Mouse (Mus musculus): ENCODE results near the gene Adora1. TPM values are rescaled to one million over a fixed set of nuclear protein-coding genes. Genes with fewer than 3 reads are reported as not detected.

Adora1 gene
- polyA plus RNA-seq, 1 experiment, result 88.6 TPM

DNA sequence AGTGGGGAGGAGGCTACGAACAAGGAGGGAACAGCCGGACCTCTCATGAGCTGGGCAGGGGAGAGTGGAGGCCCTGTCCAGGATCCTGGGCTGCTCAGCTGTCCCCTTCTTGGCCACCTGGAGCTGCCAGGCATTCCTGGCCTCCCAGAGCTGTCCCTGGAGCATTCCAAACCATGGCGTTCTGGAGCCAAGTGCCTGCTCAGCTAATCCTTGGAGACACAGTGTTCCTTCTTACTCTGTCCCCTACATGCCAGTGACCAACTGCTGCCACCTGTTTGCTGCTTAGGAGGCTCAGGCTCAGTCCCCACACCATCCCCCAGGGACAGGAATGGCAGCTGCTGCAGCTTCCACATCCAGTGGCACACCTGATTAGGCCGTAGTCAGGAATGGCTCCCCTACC is 39.3 kb downstream of the Adora1 start:
- no peak for DNase-seq (ENCODE audit: extremely low spot score in 1 of 2, low spot score in 1 of 2)

DNA sequence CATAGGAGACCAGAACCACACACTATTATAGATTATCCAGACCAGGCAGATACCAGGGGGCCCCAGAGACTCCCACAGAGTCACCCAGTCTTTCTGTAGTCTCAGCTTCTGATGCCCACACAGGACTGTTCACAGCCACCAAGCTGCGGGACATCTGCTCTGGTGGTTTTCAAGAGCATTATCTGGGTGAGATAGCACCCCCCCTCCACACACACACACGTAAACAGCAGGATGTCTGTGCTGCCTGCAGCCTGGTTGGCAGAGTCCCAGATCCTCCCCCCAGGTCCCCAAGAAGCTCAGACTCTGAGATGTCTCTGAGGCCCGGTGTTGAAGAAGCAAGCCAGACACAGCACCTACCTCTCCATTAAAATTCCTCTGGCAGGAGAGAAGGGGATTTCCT is 39.7 kb downstream of the Adora1 start:
- peak in 1 of 2 experiments; percentile 71 for DNase-seq (ENCODE audit: extremely low spot score in 1 of 2, low spot score in 1 of 2)

GRCm38 (mm10) chr1:134195117-134195516 is 40.1 kb downstream of the Adora1 start:
- DNase-seq (ENCODE audit: extremely low spot score in 1 of 2, low spot score in 1 of 2), result no peak

- no peak for DNase-seq (ENCODE audit: extremely low spot score in 1 of 2, low spot score in 1 of 2)
Measured at GRCm38 (mm10) chr1:134194298-134195022, 40.8 kb downstream of the Adora1 start.

GRCm38 (mm10) chr1:134193674-134194197 is 41.5 kb downstream of the Adora1 start:
- DNase-seq (ENCODE audit: extremely low spot score in 1 of 2, low spot score in 1 of 2), result no peak

- DNase-seq (ENCODE audit: extremely low spot score in 1 of 2, low spot score in 1 of 2), result no peak
Measured at GRCm38 (mm10) chr1:134193126-134193525, 42.1 kb downstream of the Adora1 start, which contains the start of gene Mybph. TSS of gene Mybph (plus strand) at chr1:134193448.

GRCm38 (mm10) chr1:134192024-134192423 is 43.2 kb downstream of the Adora1 start:
- no peak for DNase-seq (ENCODE audit: extremely low spot score in 1 of 2, low spot score in 1 of 2)

DNA sequence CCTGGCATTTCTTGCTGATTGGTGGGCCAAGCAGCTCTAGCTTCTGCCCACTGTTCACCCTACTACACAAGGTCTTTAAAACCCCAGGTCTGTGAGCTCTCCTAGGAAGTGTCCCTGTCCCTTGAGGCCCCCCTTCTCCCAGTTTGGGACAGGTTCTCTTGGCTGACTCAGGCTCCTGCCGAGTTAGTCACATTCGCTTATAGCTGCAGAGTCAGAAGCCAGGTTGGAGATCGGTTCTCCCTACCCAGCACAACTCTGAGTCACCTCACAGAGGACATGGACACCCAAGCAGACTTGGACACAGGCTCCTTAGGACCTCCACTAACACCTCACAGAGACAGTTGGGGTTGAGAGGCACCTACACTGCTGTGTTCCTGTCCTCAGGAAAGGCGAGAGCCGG is 44.0 kb downstream of the Adora1 start:
- DNase-seq (ENCODE audit: extremely low spot score in 1 of 2, low spot score in 1 of 2), result no peak

DNA sequence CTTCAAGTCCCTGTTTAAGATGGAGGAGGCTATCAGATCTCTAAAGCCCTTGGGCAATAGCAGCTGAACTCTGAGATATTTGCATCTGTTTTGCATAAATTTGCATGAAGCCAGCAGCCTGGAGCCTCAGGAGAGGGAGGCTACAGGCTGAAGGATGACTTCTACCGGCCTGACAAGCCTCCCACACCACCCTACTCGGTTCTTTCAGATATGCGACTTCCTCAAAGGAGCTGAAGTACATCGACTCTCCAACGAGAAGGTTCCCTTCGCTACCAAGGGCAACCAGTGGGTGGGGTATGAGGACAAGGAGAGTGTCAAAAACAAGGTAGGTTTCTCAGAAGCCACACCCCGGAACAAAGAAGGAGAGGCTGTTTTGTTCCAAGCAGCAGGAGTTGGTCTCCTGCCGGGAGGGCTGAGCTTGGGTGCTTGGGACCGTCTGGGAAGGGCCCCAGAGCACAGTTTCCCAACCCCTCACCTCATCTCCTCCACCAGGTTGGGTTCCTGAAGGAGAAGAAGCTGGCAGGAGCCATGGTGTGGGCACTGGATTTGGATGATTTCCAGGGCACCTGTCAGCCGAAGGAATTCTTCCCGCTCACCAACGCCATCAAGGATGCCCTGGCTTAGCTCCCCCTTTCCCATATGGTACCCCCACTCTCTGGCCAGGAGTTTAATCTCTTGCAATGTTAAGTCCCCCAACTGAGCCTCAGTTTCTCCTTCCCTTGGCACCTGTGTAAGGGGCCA is 46.1 kb downstream of the Adora1 start:
- DNase-seq (ENCODE audit: extremely low spot score in 1 of 2, low spot score in 1 of 2), result peak in 1 of 2 experiments; percentile 68

GRCm38 (mm10) chr1:134188217-134188616 is 47.0 kb downstream of the Adora1 start:
- DNase-seq (ENCODE audit: extremely low spot score in 1 of 2, low spot score in 1 of 2), result no peak

- DNase-seq (ENCODE audit: extremely low spot score in 1 of 2, low spot score in 1 of 2), result no peak
Measured at GRCm38 (mm10) chr1:134184089-134184488, 51.1 kb downstream of the Adora1 start.

DNA sequence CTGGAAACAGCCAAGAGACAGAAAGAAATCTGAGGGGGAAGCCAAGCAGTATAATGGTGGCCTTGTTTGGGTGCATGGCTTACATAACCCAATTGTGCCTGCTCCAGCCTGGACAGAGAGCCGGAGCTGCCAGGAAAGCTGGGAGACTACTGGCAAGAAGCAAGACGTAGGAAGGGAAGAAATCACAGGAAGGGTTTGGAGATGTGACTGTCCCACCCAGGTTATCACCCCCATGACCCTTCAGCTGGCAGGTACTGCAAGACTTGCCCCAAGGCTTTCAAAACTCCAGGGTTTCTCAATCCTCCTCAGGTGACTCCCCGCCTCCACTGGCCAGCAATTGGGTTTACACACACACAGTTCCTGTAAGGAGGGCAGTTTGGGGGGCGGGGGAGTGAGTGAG is 53.2 kb downstream of the Adora1 start, which contains the start of gene Chil1:
Gene Chil1, plus strand, starts transcription at position 152 of the 400 bp plus-strand sequence.
- no peak for DNase-seq (ENCODE audit: extremely low spot score in 1 of 2, low spot score in 1 of 2)

- no peak for DNase-seq (ENCODE audit: extremely low spot score in 1 of 2, low spot score in 1 of 2)
Measured at GRCm38 (mm10) chr1:134177976-134178375, 57.3 kb downstream of the Adora1 start.

- no peak for DNase-seq (ENCODE audit: extremely low spot score in 1 of 2, low spot score in 1 of 2)
Measured at GRCm38 (mm10) chr1:134173081-134173480, 62.1 kb downstream of the Adora1 start.

DNA sequence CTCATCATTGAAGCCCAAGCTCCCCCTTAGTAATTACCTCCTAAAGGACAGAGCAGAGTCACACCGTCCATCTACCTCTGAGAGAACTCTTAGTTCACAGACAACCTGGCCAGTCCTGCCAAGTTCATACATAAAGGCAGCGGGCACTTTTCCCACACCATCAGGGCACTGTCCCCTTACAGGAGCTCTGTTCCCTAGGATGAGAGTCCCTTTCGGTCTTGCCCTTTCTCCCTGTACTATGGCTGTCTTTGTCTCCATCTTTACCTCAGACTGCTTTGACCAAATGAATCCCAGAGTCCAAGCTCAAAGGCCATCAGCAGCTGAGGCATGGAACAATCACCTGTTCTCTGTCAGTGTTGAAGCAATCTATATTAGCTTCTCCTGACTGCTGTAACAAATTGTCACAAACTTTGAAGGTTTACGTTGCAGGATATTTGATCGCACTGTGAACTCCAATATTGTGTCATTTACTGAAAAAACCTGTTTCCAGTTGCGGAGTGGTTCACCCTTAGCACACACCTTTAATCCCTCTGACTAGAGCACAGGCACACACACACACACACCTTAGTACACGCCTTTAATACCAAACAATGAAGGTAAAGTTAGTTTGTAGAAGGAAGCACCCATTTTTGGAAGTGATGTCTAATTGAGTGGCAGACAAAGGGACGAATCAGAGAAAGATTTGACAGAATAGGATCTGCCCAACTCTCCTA is 66.1 kb downstream of the Adora1 start:
- DNase-seq (ENCODE audit: extremely low spot score in 1 of 2, low spot score in 1 of 2), result no peak

GRCm38 (mm10) chr1:134168567-134168966 is 66.7 kb downstream of the Adora1 start:
- no peak for DNase-seq (ENCODE audit: extremely low spot score in 1 of 2, low spot score in 1 of 2)

DNA sequence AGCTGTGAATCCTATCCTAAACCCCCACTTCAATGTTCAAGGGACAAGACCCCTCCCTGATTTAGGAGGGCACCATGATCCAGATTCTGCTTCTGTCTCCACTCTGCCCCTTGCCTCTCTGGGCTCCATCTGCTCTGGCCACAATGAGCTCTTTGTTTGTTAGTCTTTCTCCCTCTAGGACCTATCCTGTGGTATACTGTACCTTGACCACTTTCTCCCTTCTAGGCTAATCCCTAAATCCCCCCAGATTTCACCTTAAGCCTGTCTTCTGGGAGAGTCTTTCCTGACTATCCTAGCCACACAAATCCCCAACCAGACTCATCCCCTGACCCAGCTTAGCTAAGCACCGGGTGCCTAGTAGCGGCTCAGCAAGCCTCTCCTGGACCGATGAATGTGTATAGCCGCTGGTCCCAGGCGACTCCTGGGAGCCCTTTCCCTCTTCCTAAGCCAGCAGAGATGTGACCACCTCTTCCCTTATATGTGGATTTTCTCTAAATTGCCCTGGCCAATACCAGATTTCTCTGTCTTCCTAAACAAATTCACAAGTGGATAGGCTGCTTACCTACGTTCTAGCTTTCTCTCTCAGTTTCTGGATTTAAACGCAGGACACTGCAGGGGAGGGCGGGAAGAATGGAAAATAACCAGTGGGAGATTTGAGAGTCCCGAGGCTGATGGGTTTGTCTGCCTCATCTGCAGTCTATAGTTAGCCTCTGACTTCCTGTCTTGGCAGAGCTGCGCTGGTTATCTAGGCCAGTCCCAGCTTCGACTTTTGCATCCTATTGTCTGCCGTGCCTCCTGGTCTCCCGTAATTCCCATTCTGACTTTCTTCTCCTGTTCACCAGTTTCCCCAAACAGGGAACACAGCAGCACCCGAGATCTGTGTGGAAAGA is 67.6 kb downstream of the Adora1 start:
- peak in 1 of 2 experiments; percentile 45 for DNase-seq (ENCODE audit: extremely low spot score in 1 of 2, low spot score in 1 of 2)

GRCm38 (mm10) chr1:134166547-134166946 is 68.7 kb downstream of the Adora1 start:
- no peak for DNase-seq (ENCODE audit: extremely low spot score in 1 of 2, low spot score in 1 of 2)

- DNase-seq (ENCODE audit: extremely low spot score in 1 of 2, low spot score in 1 of 2), result no peak
Measured at GRCm38 (mm10) chr1:134164454-134164853, 70.8 kb downstream of the Adora1 start.

GRCm38 (mm10) chr1:134163476-134163875 is 71.8 kb downstream of the Adora1 start:
- DNase-seq (ENCODE audit: extremely low spot score in 1 of 2, low spot score in 1 of 2), result no peak
